Mouse (Mus musculus) layer of hippocampus, adult 9-10 months (tissue): ENCODE results near the gene Rere.
"Not testable (repeated sequence)": the region's sequence is repeated elsewhere in the genome, so short reads cannot be mapped to it uniquely, and the experiment has no call there.

Experiments used
- DNase-seq: peaks from one replicate; pipeline ENCODE4 v3.0.0; 2022; ENCODE audit warnings: low spot score

Gene Rere

DNA sequence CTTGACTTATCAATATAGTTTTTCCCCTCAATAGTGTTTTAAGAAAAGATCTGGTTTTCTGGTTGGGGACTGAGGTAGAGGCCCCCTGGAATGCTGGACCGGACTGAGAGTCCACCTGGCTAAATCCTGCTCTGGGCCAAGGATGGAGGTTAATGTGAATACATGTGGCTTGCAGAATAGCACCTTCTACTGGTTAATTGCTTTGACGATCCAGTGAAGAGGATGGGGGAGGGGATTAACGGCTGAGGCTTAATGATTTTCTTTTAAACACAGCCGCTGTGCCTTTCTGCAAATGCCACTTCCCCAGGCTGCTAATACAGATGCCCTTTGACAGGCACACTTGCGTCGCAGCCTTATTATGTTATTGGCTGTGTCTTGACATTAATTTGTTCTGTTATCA, 2.5 kb downstream of the Rere start:
- no peak for DNase-seq

DNA sequence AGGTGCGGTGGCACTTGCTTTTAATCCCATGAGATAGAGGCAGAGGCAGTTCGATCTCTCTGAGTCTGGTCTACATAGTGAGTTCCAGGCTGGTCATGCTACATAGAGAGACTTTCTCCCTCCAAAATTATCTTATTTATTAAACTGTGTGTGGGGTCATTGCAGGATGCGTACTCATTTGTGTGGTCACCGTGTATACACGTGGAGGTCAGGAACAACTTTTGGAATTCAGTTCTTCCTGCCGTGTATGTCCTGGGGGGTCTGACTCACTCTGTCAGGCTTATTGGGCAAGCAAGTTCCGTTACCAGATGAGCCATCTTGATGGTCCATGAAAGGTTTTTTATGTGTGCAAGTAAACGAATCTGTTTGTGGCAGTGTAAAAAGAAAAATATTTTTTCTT, 5.5 kb downstream of the Rere start:
- no peak for DNase-seq

DNA sequence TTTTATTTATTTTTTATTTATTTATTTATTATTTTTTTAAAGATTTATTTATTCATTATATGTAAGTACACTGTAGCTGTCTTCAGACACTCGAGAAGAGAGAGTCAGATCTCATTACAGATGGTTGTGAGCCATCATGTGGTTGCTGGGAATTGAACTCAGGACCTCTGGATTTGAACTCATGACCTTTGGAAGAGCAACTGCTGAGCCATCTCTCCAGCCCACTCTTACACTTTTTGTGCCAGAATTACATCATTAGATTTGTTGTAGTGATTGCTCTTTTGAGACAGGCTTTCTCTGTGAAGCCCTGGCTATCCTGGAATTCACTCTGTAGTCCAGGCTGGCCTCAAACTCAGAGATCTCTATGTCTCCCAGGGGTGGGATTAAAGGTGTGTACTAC, 6.0 kb downstream of the Rere start:
- DNase-seq = not testable (repeated sequence)

DNA sequence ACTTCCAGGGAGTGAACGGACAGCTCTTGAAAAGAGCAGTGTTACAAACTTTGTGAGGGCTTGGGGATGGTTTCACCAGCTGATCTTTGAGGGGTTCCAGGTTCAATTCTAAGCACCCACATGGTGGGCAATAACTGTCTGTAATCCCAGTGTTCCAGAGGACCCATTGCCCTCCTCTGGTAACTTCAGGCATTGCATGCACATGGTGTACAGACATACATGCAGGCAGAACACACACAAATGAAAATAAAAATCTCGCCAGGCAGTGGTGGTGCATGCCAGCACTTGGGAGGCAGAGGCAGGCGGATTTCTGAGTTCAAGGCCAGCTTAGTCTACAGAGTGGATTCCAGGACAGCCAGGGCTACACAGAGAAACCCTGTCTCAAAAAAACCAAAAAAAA, 10.5 kb downstream of the Rere start:
- no peak for DNase-seq

DNA sequence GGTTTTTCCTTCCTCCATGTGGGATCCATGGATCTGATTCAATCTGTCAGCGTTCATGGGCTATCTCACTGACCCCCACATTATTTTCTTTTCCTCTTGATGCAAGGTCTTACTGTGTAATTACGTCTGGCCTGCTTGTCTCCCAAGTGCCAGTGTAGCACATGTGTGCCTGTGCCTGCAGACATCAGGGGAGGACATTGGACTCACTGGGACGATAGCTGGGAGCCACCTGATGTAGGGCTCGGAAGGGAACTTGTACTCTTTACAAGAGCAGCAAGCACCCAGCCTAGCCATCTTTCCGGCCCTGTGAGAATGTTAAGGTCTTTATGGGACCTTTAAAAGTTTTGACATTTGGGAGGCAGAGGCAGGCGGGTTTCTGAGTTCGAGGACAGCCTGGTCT, 13.4 kb downstream of the Rere start:
- DNase-seq = no peak

DNA sequence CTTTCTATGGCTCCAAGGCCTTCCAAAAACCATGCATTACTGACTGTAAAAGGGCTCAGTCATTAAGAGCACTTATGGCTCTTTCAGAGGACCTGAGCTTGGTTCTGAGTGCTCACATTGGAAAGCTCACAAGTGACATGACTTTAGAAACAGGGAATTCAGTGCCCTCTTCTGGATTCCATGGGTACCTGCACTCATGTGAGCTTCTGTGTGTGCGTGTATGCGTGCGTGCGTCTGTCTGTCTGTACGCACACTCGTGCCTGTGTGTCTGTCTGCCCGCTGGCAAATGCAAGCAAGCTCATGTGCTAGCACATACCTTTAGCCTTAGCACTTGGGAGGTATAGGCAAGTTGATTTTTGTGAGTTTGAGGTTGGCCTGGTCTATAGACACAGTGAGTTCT, 14.5 kb downstream of the Rere start:
- no peak for DNase-seq

DNA sequence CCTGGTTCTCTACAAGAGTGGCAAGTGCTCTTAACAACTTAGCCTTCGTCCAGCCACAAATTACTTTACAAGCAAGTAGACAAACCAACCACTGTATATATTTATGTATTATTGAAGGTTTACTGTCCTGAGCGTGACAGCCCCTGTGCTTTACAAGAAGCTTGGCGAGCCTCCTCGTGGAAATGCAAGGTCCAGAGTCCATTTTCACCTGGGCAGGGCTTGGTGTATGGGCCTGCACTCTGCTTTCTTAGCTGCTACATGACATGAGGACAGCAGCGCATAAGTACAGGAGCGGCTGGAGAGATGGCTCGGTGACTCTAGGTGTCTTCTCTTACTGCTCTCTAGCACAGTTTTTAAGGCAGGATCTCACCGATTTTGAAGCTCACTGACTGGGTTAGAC, 21.3 kb downstream of the Rere start:
- no peak for DNase-seq

DNA sequence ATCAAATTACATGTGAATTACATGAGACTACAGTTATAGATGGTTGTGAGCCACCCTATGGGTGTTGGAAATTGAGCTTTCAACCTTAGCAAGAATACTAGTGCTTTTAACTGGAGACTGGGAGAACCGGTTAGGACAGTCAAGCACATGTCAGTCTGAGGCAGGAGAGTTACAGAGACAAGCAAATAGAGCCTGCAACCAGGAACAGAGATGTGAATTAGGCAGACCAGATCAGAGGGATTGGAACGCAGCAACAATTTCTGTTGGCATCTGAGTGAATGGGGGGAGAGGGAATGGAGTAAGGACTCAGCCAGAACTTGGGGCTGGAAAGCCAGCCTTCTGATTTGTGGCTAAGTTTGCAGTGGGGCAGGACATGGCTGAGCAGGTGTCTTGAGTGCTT, 25.3 kb downstream of the Rere start:
- no peak for DNase-seq

DNA sequence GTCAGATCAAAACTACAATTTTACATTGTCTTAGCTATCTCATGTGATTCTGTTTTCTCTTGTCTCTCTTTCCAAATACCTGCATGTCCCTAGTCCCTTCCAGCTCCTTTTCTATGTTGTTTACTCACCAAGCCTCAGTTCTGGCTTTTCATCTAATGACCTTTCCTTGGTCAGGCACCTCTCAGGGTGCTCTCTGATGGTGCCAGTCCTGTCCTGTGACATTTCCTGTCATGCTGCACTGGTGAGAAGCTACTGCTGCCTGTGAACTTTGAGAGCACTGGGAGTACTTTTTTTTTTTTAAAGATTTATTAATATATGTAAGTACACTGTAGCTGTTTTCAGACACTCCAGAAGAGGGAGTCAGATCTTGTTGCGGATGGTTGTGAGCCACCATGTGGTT, 25.8 kb downstream of the Rere start:
- DNase-seq = no peak

DNA sequence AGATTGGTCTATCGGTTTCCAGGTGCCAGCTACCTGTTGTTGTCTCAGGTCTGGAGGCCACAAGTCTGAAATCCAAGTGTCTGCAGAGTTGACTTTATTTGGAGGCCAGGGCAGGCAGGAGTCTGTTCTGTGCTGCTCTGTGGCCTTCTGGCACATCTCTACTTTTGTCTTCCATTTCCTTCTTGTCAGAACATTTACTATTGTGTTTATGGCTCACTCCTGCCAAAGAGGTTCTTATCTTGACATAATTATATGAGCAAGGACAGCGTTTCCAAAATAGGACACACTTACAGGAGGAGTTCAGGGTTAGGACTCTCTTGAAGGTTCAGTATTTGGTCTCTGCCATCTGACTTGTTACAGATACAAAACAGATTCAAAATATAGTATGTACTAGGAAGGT, 30.0 kb downstream of the Rere start:
- no peak for DNase-seq

DNA sequence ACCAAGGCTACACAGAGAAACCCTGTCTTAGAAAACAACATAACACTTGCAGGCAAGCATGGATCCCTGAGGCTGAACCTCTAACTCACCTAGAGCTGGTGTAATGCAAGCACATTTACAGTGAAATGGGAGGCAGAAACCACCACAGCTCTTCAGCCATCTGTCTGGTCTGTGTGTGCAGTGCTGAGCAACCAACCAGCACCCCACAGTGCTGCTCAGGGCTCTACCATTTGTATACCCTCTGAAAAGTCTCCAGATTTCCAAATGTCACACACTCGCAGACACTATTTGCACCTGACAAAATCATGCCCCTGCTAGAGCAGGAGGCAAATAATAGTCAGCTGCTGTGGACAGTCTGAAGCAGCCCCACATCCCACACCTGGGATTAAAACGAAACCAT, 31.2 kb downstream of the Rere start:
- no peak for DNase-seq

DNA sequence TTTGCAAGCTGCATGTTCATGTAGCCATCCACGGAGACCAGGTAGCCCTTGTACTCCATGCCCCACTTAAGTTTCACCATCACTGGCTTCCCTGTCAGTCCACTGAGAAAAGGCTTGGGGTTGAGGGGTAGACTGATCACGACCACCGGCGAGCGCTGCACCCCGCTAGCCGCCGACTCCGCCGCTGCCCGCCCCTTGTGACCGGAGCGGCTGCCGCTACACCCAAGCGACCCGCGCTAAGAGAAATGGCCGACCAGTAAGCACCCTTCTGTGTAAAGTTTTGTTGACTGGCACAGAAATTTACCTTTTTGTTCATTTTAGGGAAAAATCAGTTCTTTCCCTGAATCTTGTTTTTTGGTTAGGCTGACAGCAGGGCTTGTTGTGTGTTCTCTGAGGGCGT, 33.9 kb downstream of the Rere start:
- no peak for DNase-seq

DNA sequence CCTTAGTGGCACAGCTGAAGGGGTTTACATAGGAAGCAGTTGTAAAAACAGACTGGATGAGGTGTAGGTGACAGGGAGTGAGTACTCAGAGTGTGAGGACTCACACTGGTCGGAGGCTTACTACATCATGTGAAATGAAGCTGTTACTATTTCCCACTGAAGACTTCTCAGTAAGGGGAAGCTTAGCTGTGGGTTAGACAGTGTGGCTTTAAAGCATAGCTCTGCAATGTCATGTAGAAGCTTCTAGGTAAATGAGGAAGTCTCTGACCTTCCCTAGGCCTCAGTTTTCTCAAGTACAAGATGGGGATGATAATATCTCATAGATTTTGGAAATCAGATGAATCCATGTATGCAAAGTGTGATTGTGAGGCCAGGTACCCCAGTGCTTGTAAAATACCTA, 35.1 kb downstream of the Rere start:
- no peak for DNase-seq

DNA sequence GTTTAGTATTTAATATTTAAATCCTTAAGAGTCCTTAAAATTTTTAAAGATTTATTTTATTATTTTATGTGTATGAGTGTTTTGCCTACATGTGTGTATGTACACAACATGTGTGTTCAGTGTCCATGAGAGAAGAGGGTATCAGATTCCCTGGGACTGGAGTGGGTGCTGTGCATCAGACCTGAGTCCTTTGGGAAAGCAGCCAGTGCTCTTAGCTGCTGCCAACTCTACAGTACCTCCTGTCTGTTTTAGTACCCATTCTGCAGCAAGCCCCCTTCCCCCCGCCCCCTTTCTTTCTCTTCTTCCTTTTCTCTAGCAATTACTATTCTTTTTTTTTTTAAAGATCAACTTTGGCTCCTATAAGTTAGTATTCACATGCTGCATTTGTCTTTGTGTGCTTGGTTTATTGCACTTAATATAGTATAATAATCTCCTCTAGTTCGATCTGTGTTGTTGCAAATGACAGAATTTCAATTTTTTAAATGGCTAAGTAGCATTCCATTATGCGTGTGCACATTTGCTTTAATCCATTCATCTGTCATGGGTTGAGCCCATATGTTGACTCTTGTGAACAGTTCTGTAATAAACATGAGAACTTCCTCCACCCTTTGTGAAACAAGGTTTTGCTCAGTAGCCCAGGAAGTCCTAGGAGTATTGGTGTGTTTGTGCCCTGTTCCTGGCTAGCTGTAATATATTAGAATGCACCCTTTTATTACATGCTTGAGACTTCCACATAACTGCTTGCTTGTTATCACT, 43.8 kb downstream of the Rere start:
- DNase-seq = no peak

DNA sequence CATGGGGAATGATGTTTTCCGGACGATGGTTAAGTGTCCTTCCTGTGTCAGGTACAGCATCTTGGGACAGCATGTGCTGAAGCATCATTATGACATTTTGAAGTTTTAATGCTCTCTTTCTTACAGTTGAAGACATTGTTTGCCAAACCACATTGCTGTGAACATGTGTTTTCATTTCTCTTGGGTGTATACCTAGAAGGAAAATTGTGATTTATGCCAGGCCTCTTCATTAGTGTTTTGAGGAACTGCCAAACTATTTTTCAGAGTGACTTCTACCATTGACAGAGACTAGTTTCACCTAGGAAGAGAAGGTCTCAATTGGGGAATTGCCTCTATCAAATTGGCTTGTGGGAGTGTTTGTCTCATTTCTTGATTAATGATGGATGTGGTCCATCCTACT, 44.6 kb downstream of the Rere start:
- DNase-seq = no peak

DNA sequence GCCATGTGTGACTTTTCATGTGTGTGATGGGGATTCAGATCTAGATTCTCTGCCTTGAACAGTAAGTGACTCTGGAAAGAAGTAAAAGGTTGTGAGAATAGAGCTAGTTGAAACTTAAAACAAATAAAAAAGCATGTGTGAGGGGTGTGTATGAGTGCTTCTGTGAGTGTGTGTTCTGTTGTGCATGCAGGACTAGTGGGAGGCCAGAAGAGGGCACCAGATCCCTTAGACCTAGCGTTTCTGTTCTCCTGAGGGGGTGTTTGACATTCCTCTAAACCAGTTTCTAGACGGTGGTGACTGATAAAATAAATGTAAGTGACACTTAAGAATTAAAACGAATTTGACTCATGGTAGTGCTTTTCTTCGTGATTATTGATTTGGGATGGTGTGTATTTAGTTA, 46.0 kb downstream of the Rere start:
- DNase-seq = no peak

DNA sequence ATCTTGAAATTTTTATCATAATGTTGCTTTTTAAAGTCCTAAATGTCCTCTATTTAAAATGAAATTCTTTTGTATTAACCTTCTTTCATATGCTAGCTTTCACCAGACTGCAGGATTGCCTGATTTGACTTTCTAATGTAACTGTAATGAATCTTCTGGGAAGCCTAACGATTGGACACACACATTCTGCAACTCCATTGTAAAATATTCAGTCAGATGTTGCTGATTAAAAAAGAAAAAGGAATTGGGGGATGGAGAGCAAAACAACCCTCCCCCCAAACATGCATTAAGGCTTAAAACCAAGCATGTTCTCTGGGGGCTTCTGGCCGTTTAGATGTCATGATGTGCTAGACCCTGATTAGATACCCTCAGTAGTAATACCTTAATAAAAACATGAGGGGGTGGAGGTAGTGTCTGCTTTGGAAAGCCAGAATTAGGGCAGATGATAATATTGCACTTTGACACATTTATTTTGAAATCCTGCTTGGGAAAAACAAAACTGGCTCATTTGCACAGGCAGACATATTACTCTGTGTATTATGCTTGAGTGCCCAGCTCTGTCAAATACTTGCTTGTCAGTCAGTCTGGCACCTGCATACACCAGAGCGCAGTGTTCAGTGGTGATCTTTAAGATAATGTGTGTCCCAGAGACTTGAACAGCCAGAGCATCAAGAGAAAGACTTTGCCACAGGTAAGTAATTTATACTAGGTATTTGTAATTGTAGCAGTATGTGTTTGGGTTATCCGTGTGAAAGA, 52.7 kb downstream of the Rere start:
- no peak for DNase-seq

DNA sequence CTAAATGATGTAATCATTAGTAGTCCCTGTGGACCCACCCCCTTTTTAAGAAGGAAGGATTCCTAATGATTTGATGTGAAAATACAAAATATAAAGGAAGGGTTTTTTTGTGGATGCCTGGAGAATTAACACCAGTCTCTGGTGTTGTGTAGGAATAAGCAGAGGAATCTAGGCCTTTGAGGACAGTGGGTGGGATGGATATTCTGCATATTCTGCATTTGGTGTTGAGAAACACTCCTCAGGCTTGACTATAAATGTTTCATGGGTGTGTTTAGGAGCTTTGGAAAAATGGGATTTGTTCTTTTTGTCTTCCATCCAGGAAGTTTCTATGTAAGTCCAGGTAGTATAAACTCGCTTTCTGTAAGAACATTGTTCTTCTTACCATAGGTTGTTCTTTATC, 55.8 kb downstream of the Rere start:
- DNase-seq = no peak

DNA sequence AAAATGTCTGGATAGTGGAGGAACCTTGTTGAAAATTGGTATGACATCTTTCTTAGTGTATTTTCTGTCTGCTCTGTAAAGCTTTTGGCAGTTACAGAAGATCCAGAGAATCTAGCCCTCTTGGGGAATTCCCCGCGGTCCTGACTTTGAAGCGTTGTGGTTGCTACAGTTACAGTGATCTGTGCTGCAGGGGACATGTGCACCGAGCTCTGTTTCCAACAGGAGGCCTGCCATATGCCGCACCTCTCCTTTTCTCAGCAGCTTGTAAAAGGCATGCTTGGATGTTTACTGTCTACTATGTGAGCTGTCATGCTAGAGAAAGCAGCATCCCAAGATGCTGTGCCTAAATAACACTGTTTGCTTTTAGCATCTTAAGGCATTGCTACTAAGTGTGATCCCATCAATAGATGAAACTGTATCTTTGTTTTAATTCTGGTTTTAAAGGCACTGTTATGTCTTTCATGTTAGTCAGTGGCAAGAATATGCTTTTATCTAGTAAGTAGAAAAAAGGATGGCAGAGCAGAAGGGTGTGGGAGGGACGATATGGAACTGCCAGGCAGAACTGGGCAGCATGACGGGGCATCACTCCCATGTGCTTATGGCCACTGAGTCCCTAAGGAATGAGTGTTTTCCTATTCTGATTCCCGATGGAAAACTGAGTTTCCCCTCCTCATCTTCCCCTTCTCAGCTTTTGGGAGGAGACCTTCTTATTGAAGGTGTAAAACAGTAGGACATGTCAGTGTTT, 57.6 kb downstream of the Rere start:
- DNase-seq = peak; percentile 61

DNA sequence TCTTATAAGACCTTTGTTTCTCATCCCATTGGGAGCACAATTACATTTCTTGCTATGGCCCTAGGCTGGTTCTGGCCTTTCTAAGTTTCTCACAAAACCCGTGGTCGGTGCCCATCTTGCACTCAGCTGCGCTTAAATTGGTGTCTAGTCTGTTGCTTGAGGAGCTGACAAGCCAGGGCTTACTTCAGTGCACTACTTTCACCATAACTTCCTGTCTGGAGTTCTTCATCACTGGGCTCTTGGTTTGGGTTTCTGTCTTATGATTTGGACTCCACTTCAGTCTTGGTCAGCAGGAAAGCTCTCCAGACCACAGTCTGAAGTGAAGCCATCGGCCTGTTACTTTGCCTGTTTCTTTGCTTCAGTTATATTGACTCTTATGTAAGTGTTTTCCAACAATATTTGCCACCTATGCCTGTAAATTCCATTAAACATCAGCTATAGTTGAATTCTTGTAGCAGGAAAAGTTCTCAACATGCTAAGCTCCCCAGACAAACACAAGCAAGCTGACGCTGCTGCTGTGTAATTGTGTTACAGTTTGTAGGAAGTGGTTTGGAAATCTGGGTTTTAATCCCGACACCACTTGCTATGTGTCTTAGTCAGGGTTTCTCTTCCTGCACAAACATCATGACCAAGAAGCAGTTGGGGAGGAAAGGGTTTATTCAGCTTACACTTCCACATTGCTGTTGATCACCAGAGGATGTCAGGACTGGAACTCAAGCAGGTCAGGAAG, 59.5 kb downstream of the Rere start:
- DNase-seq = no peak

DNA sequence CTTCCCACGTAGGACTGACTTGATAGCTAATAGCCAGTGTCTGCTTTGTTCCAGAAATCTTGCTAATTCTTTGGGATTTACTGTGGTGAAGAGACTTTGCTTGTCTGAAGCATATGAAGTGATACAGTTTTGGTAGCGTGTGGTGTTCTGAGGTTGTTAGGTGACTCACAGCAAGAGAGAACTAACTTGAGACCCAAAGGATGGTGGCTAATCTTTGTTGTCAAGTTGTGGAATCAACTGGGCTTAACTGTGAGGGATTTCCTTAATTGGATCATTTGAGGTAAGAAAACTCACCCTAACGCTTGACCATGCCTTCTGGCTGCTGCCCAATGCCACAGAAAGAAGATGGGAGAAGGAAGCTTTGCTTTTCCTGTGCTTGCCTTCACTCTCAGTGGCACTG, 63.1 kb downstream of the Rere start:
- no peak for DNase-seq

DNA sequence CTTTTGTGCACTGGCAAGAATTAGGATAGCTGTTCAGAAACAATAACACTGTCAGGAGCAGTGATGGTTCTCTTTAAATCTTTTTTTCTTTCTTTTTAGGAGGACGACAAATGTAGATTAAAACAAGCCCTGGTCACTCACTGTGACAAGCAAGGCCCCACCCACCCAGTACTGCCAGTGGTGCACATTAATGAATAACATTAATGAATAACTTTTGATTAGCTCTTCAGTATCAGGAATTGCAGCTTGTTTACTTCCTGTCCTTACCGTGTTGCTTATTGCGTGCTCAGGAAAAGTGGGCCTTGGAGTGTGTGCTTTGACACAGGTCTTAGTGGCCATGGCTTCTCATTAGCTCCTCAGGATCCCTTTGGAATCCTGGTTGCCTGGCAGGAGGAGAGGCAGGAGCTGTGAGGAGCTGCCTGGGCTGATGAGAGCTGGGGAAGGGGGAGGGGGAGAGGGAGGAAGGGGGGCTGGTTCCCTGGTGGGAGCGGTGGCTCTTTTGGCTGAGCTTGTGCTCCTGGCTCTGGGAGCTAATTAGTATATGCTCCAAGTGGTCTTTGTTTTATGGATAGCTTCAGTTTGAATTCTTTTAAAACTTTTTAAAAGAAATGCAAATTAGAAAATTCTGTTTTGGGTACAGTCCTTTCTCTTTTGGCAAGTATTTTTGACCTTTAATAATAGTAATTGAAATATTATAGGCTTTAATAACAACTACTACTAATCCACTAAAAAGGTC, 65.4 kb downstream of the Rere start:
- DNase-seq = no peak
